Mouse (Mus musculus): ENCODE data around the gene Gm4871.
A peak's percentile ranks its signal among the peaks of the same experiment; 100 is the strongest.

Gm4871 gene

GRCm38 (mm10) chr5:144990051-144990450 is 42.5 kb downstream of the Gm4871 start:
- DNase-seq = no peak

- no peak for DNase-seq
Measured at GRCm38 (mm10) chr5:144989061-144989405, 43.5 kb downstream of the Gm4871 start.

- DNase-seq = peak; percentile 25
Measured at GRCm38 (mm10) chr5:144988340-144989060, 44.1 kb downstream of the Gm4871 start.

GRCm38 (mm10) chr5:144987561-144987960 is 45.0 kb downstream of the Gm4871 start:
- no peak for DNase-seq

GRCm38 (mm10) chr5:144984839-144985238 is 47.7 kb downstream of the Gm4871 start:
- DNase-seq = no peak

- DNase-seq = no peak
Measured at GRCm38 (mm10) chr5:144983227-144983626, 49.3 kb downstream of the Gm4871 start.

Measured in cerebellum, adult 11-12 months (tissue).